Mouse (Mus musculus) ES-E14 (cell line): Measurements from ENCODE around the gene Spint5. TPM values are rescaled to one million over a fixed set of nuclear protein-coding genes. Genes with fewer than 3 reads are reported as not detected.

Experiments
- DNase-seq: peaks from one replicate; pipeline ENCODE4 v3.0.0-alpha.2; 2013; ENCODE audit warnings: low read depth, low spot score
- H3K27ac ChIP-seq: 2 replicates; pipeline ENCODE4 v1.5.1; 2012; ENCODE audit warnings: low read depth, mild to moderate bottlenecking, low read length, moderate library complexity, mixed read lengths; ENCODE audit not compliant: poor library complexity, insufficient read depth, severe bottlenecking
- H3K36me3 ChIP-seq: 2 replicates; pipeline ENCODE4 v1.6.1; 2012; ENCODE audit warnings: mild to moderate bottlenecking, low read length, moderate library complexity, mixed read lengths; ENCODE audit not compliant: control insufficient read depth, poor library complexity, insufficient read depth, severe bottlenecking
- H3K4me1 ChIP-seq, 2 experiments: fragments of 150-350 bp in 1 of 2; sonication (generic) in 1 of 2; 2 replicates each; pipeline ENCODE4 v1.6.1; 2012; ENCODE audit warnings: low read length in 2 of 2, mild to moderate bottlenecking in 1 of 2, mixed read lengths in 1 of 2; ENCODE audit not compliant: control insufficient read depth in 2 of 2, insufficient read depth in 2 of 2, poor library complexity in 1 of 2
- H3K4me3 ChIP-seq, 2 experiments: fragments of 150-350 bp in 1 of 2; sonication (generic) in 1 of 2; 2 replicates each; pipeline ENCODE4 v1.5.1; 2012; ENCODE audit warnings: low read length in 2 of 2, low read depth in 1 of 2, mild to moderate bottlenecking in 1 of 2, mixed read lengths in 1 of 2; ENCODE audit not compliant: insufficient read depth in 1 of 2, poor library complexity in 1 of 2, severe bottlenecking in 1 of 2
- H3K9ac ChIP-seq: 2 replicates; pipeline ENCODE4 v1.6.1; 2012; ENCODE audit warnings: low read depth, mild to moderate bottlenecking, low read length, mixed read lengths; ENCODE audit not compliant: poor library complexity, insufficient read depth, severe bottlenecking
- H3K9me3 ChIP-seq: fragments of 150-350 bp; sonication (generic); 2 replicates; pipeline ENCODE4 v1.6.1; 2012; ENCODE audit warnings: low read depth, mild to moderate bottlenecking, low read length; ENCODE audit not compliant: control insufficient read depth, insufficient read depth
- CHD2 ChIP-seq: IDR thresholded peaks from 2 replicates; pipeline ENCODE4 v1.6.1; 2014; ENCODE audit warnings: mild to moderate bottlenecking, low read depth, low read length, inconsistent platforms
- HCFC1 ChIP-seq: IDR thresholded peaks from 2 replicates; pipeline ENCODE4 v1.6.1; 2012; ENCODE audit warnings: low read length, inconsistent platforms, borderline replicate concordance; ENCODE audit not compliant: insufficient read depth
- MAFK ChIP-seq: IDR thresholded peaks from 2 replicates; pipeline ENCODE4 v1.6.1; 2014; ENCODE audit warnings: mild to moderate bottlenecking, low read depth, low read length, inconsistent platforms; ENCODE audit not compliant: insufficient read depth
- ZC3H11A ChIP-seq: IDR thresholded peaks from 2 replicates; pipeline ENCODE4 v1.6.1; 2012; ENCODE audit warnings: low read depth, mild to moderate bottlenecking, inconsistent platforms, low read length, borderline replicate concordance
- ZNF384 ChIP-seq: IDR thresholded peaks from 2 replicates; pipeline ENCODE4 v1.6.1; 2012; ENCODE audit warnings: low read depth, low read length, inconsistent platforms
- in situ Hi-C, 2 experiments: fragments of 600-800 bp; cut with MboI; formaldehyde crosslinking; loops; one replicate each; pipeline ENCODE4 v1.15.1; 2025; ENCODE audit warnings: low sequenced_read_pairs in 2 of 2, inconsistent platforms in 1 of 2; ENCODE audit not compliant: unreplicated experiment in 2 of 2
- total RNA-seq: library from RNA; depleted of rRNA; stranded (reverse); fragments of 300-350 nt; gene quantifications from 2 replicates; pipeline ENCODE4 v1.2.3, GENCODE M21; 2012

The Spint5 gene
- total RNA-seq, 1 experiment = 6.6 TPM

DNA sequence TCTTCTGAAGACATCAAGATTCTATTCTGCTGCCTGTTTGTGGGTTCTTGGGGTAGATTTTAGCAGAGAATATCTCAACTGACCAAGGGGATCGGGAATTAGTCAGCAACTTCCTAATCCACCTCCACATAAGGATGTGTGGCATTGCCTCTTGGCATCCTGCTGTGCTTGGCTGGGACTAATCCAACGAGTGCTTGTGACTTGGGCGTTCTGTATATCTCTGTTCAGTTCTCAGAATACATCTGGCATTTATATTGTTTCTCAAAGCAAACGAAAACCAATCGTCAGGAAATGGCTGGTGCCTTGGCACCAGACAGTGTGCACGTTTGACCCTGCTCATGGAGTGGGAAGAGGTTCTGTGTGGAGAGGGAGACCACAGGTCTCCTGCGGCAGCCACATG, 24.8 kb downstream of the Spint5 start:
- DNase-seq = no peak
- no peak for TF ChIP-seq CHD2
- TF ChIP-seq MAFK = no peak
- TF ChIP-seq ZNF384 = no peak
- TF ChIP-seq HCFC1 = no peak
- Histone ChIP-seq H3K27ac (no peak overlapping the region), H3K4me3 (no peak overlapping the region), H3K4me1 (peaks cover 0 to 5% of the 10 kb centered on the region in 2 experiments; a peak in 1 of 4 replicates), H3K36me3 (no peaks in the 10 kb centered on the region), H3K9ac (no peak overlapping the region), H3K9me3 (no peaks in the 10 kb centered on the region)
- in situ Hi-C loops = no loop called here

GRCm38 (mm10) chr2:164744987-164745386, 29.9 kb downstream of the Spint5 start:
- Histone ChIP-seq H3K9me3 (no peaks in the 10 kb centered on the region), H3K9ac (no peak overlapping the region)

GRCm38 (mm10) chr2:164745843-164746479, 30.9 kb downstream of the Spint5 start, which contains the start of the genes Wfdc3 and Dnttip1:
Wfdc3 (minus strand) TSS chr2:164745931.
Dnttip1 (plus strand) TSS chr2:164745983.
- Histone ChIP-seq H3K4me1 (peaks cover 0 to 4% of the 10 kb centered on the region in 2 experiments; a peak in 2 of 4 replicates), H3K27ac (no peak within 1 kb of the TSS), H3K36me3 (peaks cover 11% of the 10 kb centered on the region), H3K9me3 (no peaks in the 10 kb centered on the region), H3K9ac (peak within 1 kb of the TSS; percentile 93), H3K4me3 (peak within 1 kb of the TSS; percentile 80 to 90)
- TF ChIP-seq ZNF384 (no peak), ZC3H11A (no peak), HCFC1 (peak; percentile 67; the same call in 1 of the 2 replicates), MAFK (no peak), CHD2 (no peak)
- in situ Hi-C loops = no loop called here
- DNase-seq = peak; percentile 84

More at GRCm38 (mm10) chr2:164744987-164745386, 29.9 kb downstream of the Spint5 start:
- no peak overlapping the region for H3K27ac ChIP-seq
- DNase-seq = no peak
- H3K4me1 ChIP-seq = peaks cover 0 to 4% of the 10 kb centered on the region in 2 experiments; a peak in 2 of 4 replicates
- peak overlapping the region in 1 of 2 experiments; percentile 80; a peak in 2 of 4 replicates for H3K4me3 ChIP-seq
- in situ Hi-C loops = no loop called here
- H3K36me3 ChIP-seq = peaks cover 8% of the 10 kb centered on the region; the same call in 1 of the 2 replicates
- TF ChIP-seq HCFC1 (no peak), CHD2 (no peak), MAFK (no peak), ZC3H11A (no peak), ZNF384 (no peak)

DNA sequence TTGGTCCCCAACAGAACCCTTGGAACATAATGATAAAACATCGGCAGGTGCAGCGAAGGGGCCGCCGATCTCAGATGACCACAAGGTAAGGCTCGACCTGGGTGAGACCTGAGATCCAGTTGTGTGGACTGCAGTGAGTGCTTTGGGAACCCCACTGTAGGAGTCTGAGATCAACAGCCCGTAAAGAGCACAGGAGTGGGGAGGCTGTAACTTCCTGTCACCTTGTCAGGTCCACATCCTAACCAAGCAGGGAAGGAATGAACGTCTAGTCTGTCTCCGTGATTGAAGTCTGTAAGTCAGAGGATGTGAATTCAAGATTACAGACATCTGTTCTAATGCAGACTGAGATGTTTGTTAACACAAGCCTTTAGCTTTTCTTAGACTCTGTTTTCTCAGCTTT, 31.6 kb downstream of the Spint5 start:
- TF ChIP-seq ZC3H11A (no peak), CHD2 (no peak), MAFK (no peak), ZNF384 (no peak), HCFC1 (no peak)
- Histone ChIP-seq H3K4me3 (peak overlapping the region; percentile 80 to 90), H3K9me3 (no peaks in the 10 kb centered on the region), H3K27ac (no peak overlapping the region), H3K36me3 (peaks cover 16% of the 10 kb centered on the region), H3K9ac (peak overlapping the region; percentile 93), H3K4me1 (peaks cover 0 to 4% of the 10 kb centered on the region in 2 experiments; a peak in 2 of 4 replicates)
- no peak for DNase-seq
- in situ Hi-C loops = no loop called here

DNA sequence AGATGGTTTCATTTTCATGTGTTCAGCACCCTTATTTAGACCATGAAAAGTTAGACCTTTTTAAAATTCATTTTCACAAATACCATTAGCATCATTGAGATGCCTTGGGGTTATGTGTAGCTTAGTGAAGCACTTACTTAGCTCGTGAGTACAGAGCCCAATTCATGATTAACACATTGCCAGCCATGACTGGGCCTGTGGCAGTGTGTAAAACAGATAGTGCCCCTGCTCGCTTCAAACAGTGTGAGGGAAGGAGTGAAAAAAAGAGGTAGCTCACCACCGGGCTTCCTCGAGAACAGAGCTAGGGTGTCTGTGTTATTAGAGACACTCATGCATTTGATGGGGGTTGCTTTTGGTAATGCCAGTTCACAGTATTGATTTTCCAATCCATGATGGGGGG, 33.1 kb downstream of the Spint5 start:
- Histone ChIP-seq H3K4me1 (peaks cover 0 to 4% of the 10 kb centered on the region in 2 experiments; a peak in 2 of 4 replicates), H3K9me3 (no peaks in the 10 kb centered on the region), H3K36me3 (peaks cover 22% of the 10 kb centered on the region), H3K4me3 (no peak overlapping the region), H3K27ac (no peak overlapping the region), H3K9ac (no peak overlapping the region)
- DNase-seq = no peak
- TF ChIP-seq MAFK = no peak
- TF ChIP-seq CHD2 = no peak
- TF ChIP-seq ZC3H11A = no peak
- no peak for TF ChIP-seq HCFC1
- no peak for TF ChIP-seq ZNF384
- in situ Hi-C loops = no loop called here
